Mouse (Mus musculus) liver, embryonic 14.5 days (tissue): Measurements from ENCODE around the gene Cpvl. TPM values are rescaled to one million over a fixed set of nuclear protein-coding genes. Genes with fewer than 3 reads are reported as not detected.

Experiments used
- ATAC-seq: fragments of 200-750 bp; cut with Nextera tagmentation; 2 replicates; pipeline ENCODE4 v1.8.0; 2017; ENCODE audit warnings: moderate number of reproducible peaks, mild to moderate bottlenecking, moderate library complexity; ENCODE audit not compliant: insufficient read depth
- DNase-seq, 3 experiments: peaks; one replicate each; pipeline ENCODE4 v3.0.0-alpha.2; 2012 to 2013; ENCODE audit warnings: low read depth in 3 of 3, low spot score in 3 of 3
- H3K27ac ChIP-seq: fragments of 300-500 bp; sonication (generic); 2 replicates; pipeline ENCODE4 v1.5.1; 2014; ENCODE audit warnings: moderate library complexity, mild to moderate bottlenecking, control low read depth, inconsistent platforms
- H3K27me3 ChIP-seq: fragments of 300-500 bp; sonication (generic); 2 replicates; pipeline ENCODE4 v1.6.1; 2014; ENCODE audit warnings: mild to moderate bottlenecking, low read length, moderate library complexity; ENCODE audit not compliant: control insufficient read depth, insufficient read depth
- H3K36me3 ChIP-seq: fragments of 300-500 bp; sonication (generic); replicated peaks from 2 replicates; pipeline ENCODE4 v1.6.1; 2014; ENCODE audit warnings: low read depth; ENCODE audit not compliant: control insufficient read depth, insufficient read depth
- H3K4me1 ChIP-seq, 2 experiments: fragments of 200-500 bp in 1 of 2; fragments of 300-500 bp in 1 of 2; sonication (generic) in 1 of 2; replicated peaks; 2 replicates each; pipeline ENCODE4 v1.6.1; 2012 to 2014; ENCODE audit warnings: antibody characterized with exemption in 1 of 2, inconsistent platforms in 1 of 2, low read length in 1 of 2; ENCODE audit not compliant: control insufficient read depth in 2 of 2, insufficient read depth in 2 of 2
- H3K4me2 ChIP-seq: fragments of 300-500 bp; sonication (generic); 2 replicates; pipeline ENCODE4 v1.6.1; 2014; ENCODE audit warnings: low read depth, mild to moderate bottlenecking, control low read depth, moderate library complexity
- H3K4me3 ChIP-seq, 2 experiments: fragments of 200-500 bp in 1 of 2; fragments of 300-500 bp in 1 of 2; sonication (generic) in 1 of 2; 2 replicates each; pipeline ENCODE4 v1.5.1; 2012 to 2014; ENCODE audit warnings: low read depth in 2 of 2, low read length in 2 of 2, mild to moderate bottlenecking in 2 of 2, control low read depth in 1 of 2, inconsistent platforms in 1 of 2, moderate library complexity in 1 of 2; ENCODE audit not compliant: insufficient read depth in 1 of 2
- H3K9ac ChIP-seq: fragments of 300-500 bp; sonication (generic); replicated peaks from 2 replicates; pipeline ENCODE4 v1.6.1; 2014; ENCODE audit warnings: mild to moderate bottlenecking, control low read depth, moderate library complexity
- H3K9me3 ChIP-seq: fragments of 300-500 bp; sonication (generic); 2 replicates; pipeline ENCODE4 v1.6.1; 2016; ENCODE audit warnings: low read length, mixed read lengths; ENCODE audit not compliant: control insufficient read depth
- CTCF ChIP-seq: IDR thresholded peaks from 2 replicates; pipeline ENCODE4 v1.5.1; 2016; ENCODE audit warnings: antibody characterized with exemption, low read depth, control low read depth
- EP300 ChIP-seq: IDR thresholded peaks from 2 replicates; pipeline ENCODE4 v1.6.1; 2016; ENCODE audit warnings: antibody characterized with exemption, low read depth
- WGBS: fragments of 180-500 bp; shearing (Covaris S2); extraction: QIAGEN DNeasy Blood & Tissue Kit; methylation state at CpG from one replicate; pipeline ENCODE4 v1.1.7; 2014; ENCODE audit not compliant: insufficient replicate concordance; 5-methylcytosine and 5-hydroxymethylcytosine counted together
- polyA plus RNA-seq, 2 experiments: library from polyadenylated mRNA; depleted of rRNA in 1 of 2; stranded (reverse) in 1 of 2; unstranded in 1 of 2; fragments of >200 nt; fragmentation: Nextera tagmentation in 1 of 2; extraction: Ambion mirVana in 1 of 2; gene quantifications; 2 replicates each; pipeline versions ENCODE4 v1.2.1 to v1.2.3; 2012 to 2014

The Cpvl gene
- polyA plus RNA-seq, 2 experiments = not detected

DNA sequence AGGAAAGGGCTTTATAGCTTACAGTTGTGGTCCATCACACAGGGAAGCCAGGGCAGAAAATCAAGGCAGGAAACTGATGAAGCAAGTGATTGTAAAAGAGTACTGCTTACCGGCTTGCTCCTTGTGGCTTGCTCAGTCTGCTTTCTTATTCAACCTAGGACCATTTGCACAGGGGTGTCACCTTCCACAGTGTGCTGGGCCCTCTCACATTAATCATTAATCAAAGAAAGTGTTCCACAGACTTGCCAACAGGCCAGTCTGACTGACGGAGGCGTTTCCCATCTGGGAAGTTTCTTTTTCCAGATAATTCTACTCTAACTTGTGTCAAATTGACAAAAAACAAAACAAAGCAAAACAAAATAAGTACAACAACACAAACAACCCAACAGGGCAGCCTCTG lies 124.9 kb downstream of the Cpvl start:
- no peaks in the 10 kb centered on the region for H3K36me3 ChIP-seq
- H3K27ac ChIP-seq = no peak overlapping the region
- H3K9me3 ChIP-seq = no peaks in the 10 kb centered on the region
- H3K4me1 ChIP-seq = no peaks in the 10 kb centered on the region
- no peak for DNase-seq
- no peak for ATAC-seq
- no peak overlapping the region for H3K4me3 ChIP-seq
- H3K27me3 ChIP-seq = no peaks in the 10 kb centered on the region
- WGBS = 48% methylated on average over 3 of the region's 3 CpGs
- TF ChIP-seq EP300 = no peak
- no peak overlapping the region for H3K9ac ChIP-seq
- no peak overlapping the region for H3K4me2 ChIP-seq

DNA sequence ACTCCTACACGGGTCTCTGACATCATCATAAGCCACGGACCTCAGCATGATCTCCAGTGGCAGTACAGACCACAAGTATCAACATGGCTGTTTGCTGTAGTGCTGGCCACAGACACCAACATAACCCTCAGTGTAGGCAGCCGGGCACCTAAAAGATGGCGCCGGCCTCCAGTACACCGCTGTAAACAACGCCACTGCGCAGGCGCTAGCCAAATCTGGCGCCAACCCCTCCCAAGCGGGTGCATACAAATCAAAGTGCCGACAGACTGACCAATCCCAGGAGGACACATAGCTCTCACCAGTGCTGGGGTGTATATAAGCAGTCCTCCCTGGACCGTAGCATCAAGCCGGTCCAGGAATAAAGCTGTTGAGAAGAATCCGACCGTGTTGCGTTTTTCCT lies 133.8 kb downstream of the Cpvl start:
- Histone ChIP-seq H3K9ac (no peak overlapping the region), H3K27me3 (no peaks in the 10 kb centered on the region; the same call in 1 of the 2 replicates), H3K9me3 (no peaks in the 10 kb centered on the region), H3K4me2 (no peak overlapping the region), H3K27ac (no peak overlapping the region), H3K4me1 (no peaks in the 10 kb centered on the region), H3K4me3 (no peak overlapping the region), H3K36me3 (no peaks in the 10 kb centered on the region)
- no peak for DNase-seq
- ATAC-seq = no peak
- TF ChIP-seq CTCF (no peak), EP300 (no peak)
- WGBS = 82% methylated on average over 17 of the region's 17 CpGs

DNA sequence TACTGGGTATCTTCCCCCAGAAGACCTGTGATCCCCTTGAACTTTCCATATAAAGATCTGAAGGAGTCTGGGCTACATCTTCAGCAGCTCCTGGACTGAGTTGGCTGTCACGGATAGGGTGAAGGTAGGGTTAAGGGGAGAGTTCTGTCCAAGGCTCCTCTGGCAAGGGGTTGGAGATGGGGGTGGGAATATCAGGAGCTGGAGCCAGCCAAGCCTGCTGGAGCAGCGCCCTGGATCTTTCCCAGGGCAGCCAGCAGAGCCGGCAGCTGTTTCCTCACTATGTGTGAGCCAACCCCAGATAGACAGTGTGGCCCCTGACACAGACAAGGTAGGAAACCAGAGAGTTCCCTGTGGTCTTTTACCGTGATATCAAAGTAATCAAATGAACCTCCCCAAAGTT lies 153.3 kb downstream of the Cpvl start:
- no peak overlapping the region for H3K4me2 ChIP-seq
- ATAC-seq = no peak
- H3K27me3 ChIP-seq = peaks cover 23% of the 10 kb centered on the region
- no peaks in the 10 kb centered on the region for H3K9me3 ChIP-seq
- 38% methylated on average over 4 of the region's 4 CpGs for WGBS
- H3K36me3 ChIP-seq = no peaks in the 10 kb centered on the region
- TF ChIP-seq CTCF (no peak), EP300 (no peak)
- H3K9ac ChIP-seq = no peak overlapping the region
- H3K4me1 ChIP-seq = no peaks in the 10 kb centered on the region
- no peak overlapping the region for H3K4me3 ChIP-seq
- H3K27ac ChIP-seq = no peak overlapping the region
- DNase-seq = no peak

Other genes with a start within 250 kb of the Cpvl start
- gene Tril, start 157.8 kb downstream of the Cpvl start, polyA plus RNA-seq (2012; rRNA removed) = 0.15 and 0.16 TPM in 2 replicates
- gene Tril, start 157.8 kb downstream of the Cpvl start, polyA plus RNA-seq (2014; fragmentation: Nextera tagmentation; extraction: Ambion mirVana) = 0.19 and 0.27 TPM in 2 replicates
- 1.3 and 1.7 TPM in 2 replicates for gene Chn2, start 60.9 kb upstream of the Cpvl start, polyA plus RNA-seq (2012; rRNA removed)
- 4.2 and 4.3 TPM in 2 replicates for gene Chn2, start 60.9 kb upstream of the Cpvl start, polyA plus RNA-seq (2014; fragmentation: Nextera tagmentation; extraction: Ambion mirVana)